Mouse (Mus musculus) myocyte (in vitro differentiated cells): ENCODE data around the gene Zfp787.

Experiments
- MAX ChIP-seq: IDR thresholded peaks from one replicate; pipeline ENCODE4 v1.6.1; 2011; ENCODE audit warnings: low read depth, mild to moderate bottlenecking, control low read depth
- MYOD1 ChIP-seq, 3 experiments: IDR thresholded peaks; one replicate each; pipeline ENCODE4 v1.6.1; 2011; ENCODE audit warnings: control low read depth in 2 of 3, low read depth in 2 of 3, mild to moderate bottlenecking in 2 of 3, moderate library complexity in 1 of 3; ENCODE audit not compliant: insufficient read length in 2 of 3, control insufficient read depth in 1 of 3
- MYOG ChIP-seq, 3 experiments: IDR thresholded peaks; one replicate each; pipeline ENCODE4 v1.6.1; 2011; ENCODE audit warnings: control low read depth in 2 of 3, low read depth in 2 of 3, mild to moderate bottlenecking in 2 of 3; ENCODE audit not compliant: insufficient read length in 2 of 3, control insufficient read depth in 1 of 3, insufficient read depth in 1 of 3
- POLR2A ChIP-seq: IDR thresholded peaks from one replicate; pipeline ENCODE4 v1.6.1; 2011; ENCODE audit warnings: low read depth, mild to moderate bottlenecking, control low read depth, moderate library complexity; ENCODE audit not compliant: insufficient read length
- POLR2AphosphoS2 ChIP-seq: IDR thresholded peaks from one replicate; pipeline ENCODE4 v1.6.1; 2011; ENCODE audit warnings: low read depth, control low read depth; ENCODE audit not compliant: insufficient read length
- REST ChIP-seq: IDR thresholded peaks from one replicate; pipeline ENCODE4 v1.6.1; 2011; ENCODE audit warnings: mild to moderate bottlenecking, control low read depth, moderate library complexity; ENCODE audit not compliant: insufficient read depth, insufficient read length
- TCF12 ChIP-seq: IDR thresholded peaks from one replicate; pipeline ENCODE4 v1.6.1; 2011; ENCODE audit warnings: mild to moderate bottlenecking, control low read depth; ENCODE audit not compliant: poor library complexity, insufficient read depth, severe bottlenecking
- USF1 ChIP-seq: IDR thresholded peaks from one replicate; pipeline ENCODE4 v1.6.1; 2011; ENCODE audit warnings: low read depth, mild to moderate bottlenecking, control low read depth, moderate library complexity

- TF ChIP-seq MYOD1 (IDR thresholded peaks at IDR 0.05; ENCODE audit: control insufficient read depth in 1 of 3, insufficient read length in 2 of 3, low read depth in 2 of 3) (peak in 1 of 3 experiments; percentile 1), POLR2A (peak; percentile 78), MYOG (IDR thresholded peaks at IDR 0.05; ENCODE audit: control insufficient read depth in 1 of 3, insufficient read depth in 1 of 3, insufficient read length in 2 of 3, low read depth in 2 of 3) (no peak), TCF12 (no peak), POLR2AphosphoS2 (peak; percentile 83), MAX (no peak), USF1 (no peak), REST (no peak)
These were observed 545 bp downstream of the Zfp787 start for GRCm38 (mm10) chr7:6155031-6155872.
